Mouse (Mus musculus) MEL (cell line): ENCODE results near the gene Acvr1. TPM values are rescaled to one million over a fixed set of nuclear protein-coding genes. Genes with fewer than 3 reads are reported as not detected.

Experiments used
- DNase-seq: peaks from one replicate; pipeline ENCODE4 v3.0.0; 2011; ENCODE audit warnings: low read depth, low spot score
- H3K27ac ChIP-seq: 2 replicates; pipeline ENCODE4 v1.5.1; 2012; ENCODE audit warnings: low read depth, mild to moderate bottlenecking, control low read depth, low read length, moderate library complexity; ENCODE audit not compliant: control insufficient read depth
- H3K27me3 ChIP-seq, 2 experiments: fragments of 150-350 bp in 1 of 2; sonication (generic) in 1 of 2; 2 replicates each; pipeline ENCODE4 v1.6.1; 2012; ENCODE audit warnings: low read length in 2 of 2, mild to moderate bottlenecking in 2 of 2, improper control_type of control experiment in 1 of 2, moderate library complexity in 1 of 2; ENCODE audit not compliant: insufficient read depth in 2 of 2, control insufficient read depth in 1 of 2
- H3K36me3 ChIP-seq, 2 experiments: 2 replicates each; pipeline ENCODE4 v1.6.1; 2012 to 2014; ENCODE audit warnings: low read length in 2 of 2, improper control_type of control experiment in 1 of 2, inconsistent platforms in 1 of 2, mild to moderate bottlenecking in 1 of 2; ENCODE audit not compliant: insufficient read depth in 2 of 2, control insufficient read depth in 1 of 2
- H3K4me1 ChIP-seq, 2 experiments: fragments of 150-350 bp in 1 of 2; sonication (generic) in 1 of 2; 2 replicates each; pipeline ENCODE4 v1.6.1; 2012; ENCODE audit warnings: low read length in 2 of 2, improper control_type of control experiment in 1 of 2, mild to moderate bottlenecking in 1 of 2; ENCODE audit not compliant: insufficient read depth in 2 of 2, control insufficient read depth in 1 of 2
- H3K4me3 ChIP-seq, 2 experiments: fragments of 150-350 bp in 1 of 2; sonication (generic) in 1 of 2; 2 replicates each; pipeline ENCODE4 v1.5.1; 2012; ENCODE audit warnings: low read depth in 2 of 2, low read length in 2 of 2, mild to moderate bottlenecking in 2 of 2, moderate library complexity in 2 of 2, control low read depth in 1 of 2, improper control_type of control experiment in 1 of 2; ENCODE audit not compliant: control insufficient read depth in 1 of 2, insufficient read depth in 1 of 2
- H3K79me2 ChIP-seq: 2 replicates; pipeline ENCODE4 v1.6.1; 2012; ENCODE audit warnings: mild to moderate bottlenecking, low read length, moderate library complexity; ENCODE audit not compliant: control insufficient read depth, poor library complexity, insufficient read depth
- H3K9ac ChIP-seq: 2 replicates; pipeline ENCODE4 v1.6.1; 2012; ENCODE audit warnings: low read depth, mild to moderate bottlenecking, control low read depth, low read length, moderate library complexity; ENCODE audit not compliant: control insufficient read depth, poor library complexity, severe bottlenecking
- H3K9me3 ChIP-seq: fragments of 150-350 bp; sonication (generic); replicated peaks from 2 replicates; pipeline ENCODE4 v1.6.1; 2012; ENCODE audit warnings: mild to moderate bottlenecking, low read length, improper control_type of control experiment, moderate library complexity; ENCODE audit not compliant: insufficient read depth
- BHLHE40 ChIP-seq: IDR thresholded peaks from 2 replicates; pipeline ENCODE4 v1.6.1; 2012; ENCODE audit warnings: low read depth, mild to moderate bottlenecking, inconsistent platforms, low read length, improper control_type of control experiment, borderline replicate concordance
- CHD1 ChIP-seq: IDR thresholded peaks from 2 replicates; pipeline ENCODE4 v1.6.1; 2012; ENCODE audit warnings: low read depth, mild to moderate bottlenecking, inconsistent platforms, low read length, improper control_type of control experiment
- CHD2 ChIP-seq: IDR thresholded peaks from 2 replicates; pipeline ENCODE4 v1.6.1; 2011; ENCODE audit warnings: low read length, improper control_type of control experiment
- CTCF ChIP-seq, 3 experiments: IDR thresholded peaks in 2 of 3; conservative IDR thresholded peaks in 1 of 3; 2 replicates each; pipeline ENCODE4 v1.5.1; 2011 to 2012; ENCODE audit warnings: low read length in 3 of 3, low read depth in 2 of 3, mild to moderate bottlenecking in 2 of 3, improper control_type of control experiment in 1 of 3, inconsistent platforms in 1 of 3, mixed read lengths in 1 of 3, moderate library complexity in 1 of 3; ENCODE audit not compliant: control insufficient read depth in 1 of 3, insufficient read depth in 1 of 3, poor library complexity in 1 of 3, severe bottlenecking in 1 of 3
- E2F4 ChIP-seq: IDR thresholded peaks from 2 replicates; pipeline ENCODE4 v1.6.1; 2011; ENCODE audit warnings: low read depth, low read length, improper control_type of control experiment, borderline replicate concordance
- GATA1 ChIP-seq: IDR thresholded peaks from 2 replicates; pipeline ENCODE4 v1.6.1; 2011; ENCODE audit warnings: low read depth, low read length, improper control_type of control experiment
- KAT2A ChIP-seq: conservative IDR thresholded peaks from 2 replicates; pipeline ENCODE4 v1.6.1; 2012; ENCODE audit warnings: low read depth, low read length, improper control_type of control experiment, inconsistent platforms
- MAFK ChIP-seq: IDR thresholded peaks from 2 replicates; pipeline ENCODE4 v1.6.1; 2011; ENCODE audit warnings: low read depth, mild to moderate bottlenecking, low read length, improper control_type of control experiment, borderline replicate concordance
- MAZ ChIP-seq: IDR thresholded peaks from 2 replicates; pipeline ENCODE4 v1.6.1; 2012; ENCODE audit warnings: low read depth, mild to moderate bottlenecking, inconsistent platforms, low read length, improper control_type of control experiment
- MXI1 ChIP-seq: IDR thresholded peaks from 2 replicates; pipeline ENCODE4 v1.6.1; 2011; ENCODE audit warnings: mild to moderate bottlenecking, low read depth, low read length, improper control_type of control experiment
- MYB ChIP-seq: IDR thresholded peaks from 2 replicates; pipeline ENCODE4 v1.6.1; 2011; ENCODE audit warnings: mild to moderate bottlenecking, low read depth, low read length, improper control_type of control experiment
- MYC ChIP-seq: IDR thresholded peaks from 2 replicates; pipeline ENCODE4 v1.6.1; 2011; ENCODE audit warnings: low read depth, mild to moderate bottlenecking, low read length, improper control_type of control experiment, moderate library complexity
- NRF1 ChIP-seq: IDR thresholded peaks from 2 replicates; pipeline ENCODE4 v1.6.1; 2014; ENCODE audit warnings: low read depth, mild to moderate bottlenecking, inconsistent platforms, low read length, improper control_type of control experiment, moderate library complexity; ENCODE audit not compliant: poor library complexity, insufficient read depth, severe bottlenecking
- POLR2A ChIP-seq, 2 experiments: IDR thresholded peaks; 2 replicates each; pipeline ENCODE4 v1.6.1; 2011 to 2012; ENCODE audit warnings: low read length in 2 of 2, mild to moderate bottlenecking in 2 of 2, control low read depth in 1 of 2, improper control_type of control experiment in 1 of 2, low read depth in 1 of 2, moderate library complexity in 1 of 2; ENCODE audit not compliant: control insufficient read depth in 1 of 2, insufficient read depth in 1 of 2, poor library complexity in 1 of 2
- POLR2AphosphoS5 ChIP-seq: IDR thresholded peaks from 2 replicates; pipeline ENCODE4 v1.6.1; 2012; ENCODE audit warnings: low read depth, borderline replicate concordance, mild to moderate bottlenecking, inconsistent platforms, low read length, moderate library complexity, mixed read lengths
- RAD21 ChIP-seq: IDR thresholded peaks from 2 replicates; pipeline ENCODE4 v1.6.1; 2011; ENCODE audit warnings: mild to moderate bottlenecking, low read depth, low read length, improper control_type of control experiment
- RCOR1 ChIP-seq: IDR thresholded peaks from 2 replicates; pipeline ENCODE4 v1.6.1; 2012; ENCODE audit warnings: low read depth, mild to moderate bottlenecking, inconsistent platforms, low read length, improper control_type of control experiment
- SIN3A ChIP-seq: IDR thresholded peaks from 2 replicates; pipeline ENCODE4 v1.6.1; 2012; ENCODE audit warnings: low read length, improper control_type of control experiment, inconsistent platforms
- SMC3 ChIP-seq: IDR thresholded peaks from 2 replicates; pipeline ENCODE4 v1.6.1; 2011; ENCODE audit warnings: low read depth, low read length, improper control_type of control experiment
- TAL1 ChIP-seq: IDR thresholded peaks from 2 replicates; pipeline ENCODE4 v1.6.1; 2012; ENCODE audit warnings: mild to moderate bottlenecking, inconsistent platforms, low read length, moderate library complexity, mixed read lengths
- TBP ChIP-seq: IDR thresholded peaks from 2 replicates; pipeline ENCODE4 v1.8.0; 2011; ENCODE audit warnings: low read depth, low read length, improper control_type of control experiment
- TCF12 ChIP-seq: IDR thresholded peaks from 2 replicates; pipeline ENCODE4 v1.6.1; 2014; ENCODE audit warnings: low read depth, mild to moderate bottlenecking, inconsistent platforms, low read length, improper control_type of control experiment, moderate library complexity
- polyA plus RNA-seq, 2 experiments: library from polyadenylated mRNA; stranded (reverse) in 1 of 2; unstranded in 1 of 2; fragments of >175 nt in 1 of 2; fragments of >200 nt in 1 of 2; gene quantifications; 2 replicates each; pipeline versions ENCODE4 v1.2.1 to v1.2.4; 2012; ENCODE audit warnings: low replicate concordance in 2 of 2, low read depth in 1 of 2; ENCODE audit not compliant: insufficient read length in 2 of 2, insufficient read depth in 1 of 2, missing spikeins in 1 of 2
- total RNA-seq: library from RNA; depleted of rRNA; stranded (reverse); fragments of 300-350 nt; gene quantifications from 2 replicates; pipeline ENCODE4 v1.2.3, GENCODE M21; 2012

The Acvr1 gene
- total and polyA plus RNA-seq, 3 experiments = not detected

DNA sequence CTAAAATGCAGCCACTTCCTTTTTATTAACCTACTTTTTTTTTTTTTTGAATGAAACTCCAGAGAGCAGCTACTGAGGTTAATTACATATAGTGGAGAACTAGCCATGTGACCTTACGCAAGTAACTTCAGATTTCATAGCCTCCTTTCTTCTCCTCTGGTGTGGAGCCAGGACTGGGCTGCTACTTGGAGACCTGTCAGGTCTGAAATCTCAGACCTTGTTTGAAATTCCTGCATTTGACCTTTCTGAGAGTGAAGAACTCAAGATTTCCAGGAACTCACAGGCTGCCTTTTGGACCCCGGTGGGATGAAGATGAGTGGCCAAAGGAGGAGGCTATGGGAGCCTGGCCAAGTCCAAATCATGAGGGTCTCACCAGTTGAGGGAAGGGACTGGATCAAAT lies 7.2 kb upstream of the Acvr1 start:
- DNase-seq = no peak
- no peaks in the 10 kb centered on the region for H3K9me3 ChIP-seq
- H3K4me1 ChIP-seq = no peaks in the 10 kb centered on the region
- no peaks in the 10 kb centered on the region for H3K27me3 ChIP-seq
- no peaks in the 10 kb centered on the region for H3K36me3 ChIP-seq
- no peak overlapping the region for H3K9ac ChIP-seq
- H3K27ac ChIP-seq = no peak overlapping the region
- H3K79me2 ChIP-seq = no peaks in the 10 kb centered on the region
- TF ChIP-seq MAZ (no peak), TBP (no peak), TCF12 (no peak), NRF1 (no peak), POLR2AphosphoS5 (no peak), E2F4 (no peak), MYB (no peak), SMC3 (no peak), MAFK (no peak), POLR2A (IDR thresholded peaks at IDR 0.05; ENCODE audit: control insufficient read depth in 1 of 2, insufficient read depth in 1 of 2, low read depth in 1 of 2, low read length in 2 of 2, poor library complexity in 1 of 2) (no peak), CTCF (IDR thresholded peaks at IDR 0.05 in 2 of 3, conservative IDR thresholded peaks at IDR 0.05 in 1 of 3; ENCODE audit: control insufficient read depth in 1 of 3, insufficient read depth in 1 of 3, low read depth in 2 of 3, low read length in 3 of 3, poor library complexity in 1 of 3, severe bottlenecking in 1 of 3) (no peak), BHLHE40 (no peak), CHD2 (no peak), GATA1 (no peak), KAT2A (no peak)
- TF ChIP-seq, all 39 proteins: peak for 0
- no peak overlapping the region for H3K4me3 ChIP-seq

DNA sequence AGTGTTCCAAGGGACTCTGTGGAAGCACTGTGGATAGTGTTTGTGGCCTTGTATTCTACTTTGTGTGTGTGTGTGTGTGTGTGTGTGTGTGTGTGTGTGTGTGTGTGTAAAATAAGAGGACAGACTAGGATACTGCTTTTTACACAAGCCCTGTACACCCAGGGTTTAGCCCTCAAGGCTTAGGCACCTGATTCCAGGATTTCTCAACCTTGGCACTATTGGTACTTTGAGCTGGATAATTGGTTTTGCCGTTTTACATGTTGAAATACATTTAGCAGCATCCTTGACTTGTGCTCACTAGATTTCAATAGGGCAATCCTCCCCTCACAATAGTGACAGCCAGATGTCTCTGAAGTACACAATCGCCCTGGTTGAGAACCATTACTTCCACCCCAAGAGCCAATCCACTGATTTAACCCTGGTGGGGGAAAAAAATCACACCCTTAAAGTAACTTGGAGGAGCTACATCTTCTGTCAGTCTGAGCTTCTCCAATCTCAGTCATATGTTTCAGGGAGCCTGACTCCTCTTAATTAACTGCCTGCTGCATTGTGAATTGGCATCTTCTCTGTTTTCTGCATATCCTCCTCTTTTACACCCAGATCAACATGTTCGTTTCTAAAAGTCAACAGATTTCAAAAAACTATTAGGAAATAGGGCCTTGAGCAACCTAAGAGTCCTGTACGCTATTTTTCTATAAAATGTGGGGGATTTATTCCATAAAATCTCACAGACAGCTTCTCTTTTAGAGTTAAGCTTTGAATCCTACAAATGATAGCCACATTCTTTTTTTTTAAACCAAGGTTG lies 2.1 kb upstream of the Acvr1 start:
- no peaks in the 10 kb centered on the region for H3K4me1 ChIP-seq
- no peaks in the 10 kb centered on the region for H3K79me2 ChIP-seq
- no peak overlapping the region for H3K4me3 ChIP-seq
- H3K9ac ChIP-seq = no peak overlapping the region
- no peak for DNase-seq
- no peaks in the 10 kb centered on the region for H3K9me3 ChIP-seq
- H3K36me3 ChIP-seq = no peaks in the 10 kb centered on the region
- no peak for TF ChIP-seq MYC
- no peak for TF ChIP-seq KAT2A
- no peak for TF ChIP-seq RCOR1
- no peak for TF ChIP-seq RAD21
- TF ChIP-seq SIN3A = no peak
- TF ChIP-seq CHD1 = no peak
- TF ChIP-seq MXI1 = no peak
- no peak for TF ChIP-seq TAL1
- TF ChIP-seq CHD2 = no peak
- no peak overlapping the region for H3K27ac ChIP-seq
- no peaks in the 10 kb centered on the region for H3K27me3 ChIP-seq
